Mouse (Mus musculus): Measurements from ENCODE around the gene Ly75.

Gene Ly75

DNA sequence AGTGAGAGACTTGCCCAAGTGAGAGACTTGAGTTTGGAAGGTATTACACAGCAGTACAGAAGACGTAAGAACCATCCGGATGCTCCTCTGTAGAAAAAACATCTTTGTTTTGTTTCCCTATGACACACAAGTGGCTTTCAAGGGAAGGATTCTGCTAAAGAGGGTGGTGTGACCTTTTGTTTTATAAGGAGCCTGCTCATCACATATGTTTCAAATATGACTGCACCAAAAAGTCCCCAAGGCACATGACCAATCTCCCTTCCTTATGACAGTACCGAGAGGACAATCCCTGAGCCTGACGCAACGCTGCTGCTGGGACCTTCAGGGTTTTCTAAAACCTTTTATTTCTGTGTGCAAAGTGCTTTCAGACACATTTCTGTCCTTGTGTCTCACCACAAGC, 12.9 kb downstream of the Ly75 start:
- no peak for DNase-seq

DNA sequence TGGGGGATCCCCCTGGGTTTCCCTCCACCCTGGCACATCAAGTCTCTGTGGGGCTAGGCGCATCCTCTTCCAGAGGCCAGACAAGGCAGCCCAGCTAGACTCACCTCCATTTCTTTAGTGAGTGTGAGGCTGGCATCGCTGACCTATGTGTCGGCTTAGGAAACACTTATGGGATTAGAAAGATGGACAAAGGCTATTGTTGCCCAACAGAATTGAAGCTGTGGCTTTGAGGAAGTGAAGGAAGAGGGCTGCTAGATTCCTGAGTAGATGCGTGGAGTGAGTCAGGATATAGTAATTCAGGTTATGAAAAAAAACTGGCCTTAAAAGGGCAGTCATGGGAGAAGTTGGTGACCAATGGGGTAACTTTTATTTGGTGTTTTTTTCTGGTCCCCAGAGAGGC, 13.6 kb downstream of the Ly75 start:
- DNase-seq, result no peak

GRCm38 (mm10) chr2:60367871-60368270, 15.2 kb downstream of the Ly75 start:
- DNase-seq, result no peak

DNA sequence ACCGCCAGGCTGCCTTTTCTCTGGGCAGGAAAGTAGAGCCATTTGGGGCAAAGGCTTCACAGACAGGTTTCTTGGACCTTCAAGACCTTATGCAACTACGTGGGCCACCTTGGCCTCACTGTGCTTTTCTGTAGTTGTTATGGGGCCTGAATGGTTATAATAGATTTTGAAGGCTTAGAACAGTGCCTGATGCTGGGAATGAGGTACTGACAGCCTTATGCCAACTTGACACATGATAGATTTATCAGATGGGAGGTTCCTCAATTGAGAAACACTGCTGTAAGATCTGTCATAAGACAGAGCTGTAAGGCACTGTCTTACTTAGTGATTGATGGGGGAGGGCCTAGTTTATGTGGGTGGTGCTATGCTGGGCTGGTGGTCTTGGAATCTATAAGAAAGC, 15.9 kb downstream of the Ly75 start:
- DNase-seq, result no peak

- DNase-seq, result no peak
Observed at GRCm38 (mm10) chr2:60365820-60366610, 17.1 kb downstream of the Ly75 start.

DNA sequence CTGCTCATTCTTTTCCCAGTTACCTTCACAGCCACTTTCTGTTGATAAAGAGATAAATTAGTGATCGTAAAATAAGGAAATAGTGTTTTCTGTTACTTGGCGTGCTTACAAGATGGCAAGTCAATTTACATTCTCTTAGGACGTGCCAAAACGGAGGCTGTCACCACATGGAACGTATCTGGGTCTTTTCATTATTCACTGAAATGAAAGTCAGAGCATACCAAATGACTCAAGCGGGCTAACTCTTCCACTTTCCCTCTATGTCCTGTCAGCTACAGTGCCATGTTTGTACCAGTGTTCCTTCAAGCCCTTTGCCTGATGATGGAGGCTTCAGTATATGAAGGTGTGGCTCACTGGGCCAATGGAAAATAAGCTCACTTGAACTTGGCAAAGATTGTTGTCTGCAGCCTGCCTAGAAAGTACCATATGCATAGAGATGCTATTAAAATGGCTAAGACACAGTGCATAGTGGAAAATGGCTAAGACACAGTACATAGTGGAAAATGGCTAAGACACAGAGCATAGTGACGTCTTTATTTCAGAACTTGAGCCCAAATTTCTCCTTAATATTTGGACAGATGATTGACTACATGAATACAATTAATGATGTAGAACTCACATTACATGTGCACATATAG, 17.8 kb downstream of the Ly75 start:
- DNase-seq, result no peak

DNA sequence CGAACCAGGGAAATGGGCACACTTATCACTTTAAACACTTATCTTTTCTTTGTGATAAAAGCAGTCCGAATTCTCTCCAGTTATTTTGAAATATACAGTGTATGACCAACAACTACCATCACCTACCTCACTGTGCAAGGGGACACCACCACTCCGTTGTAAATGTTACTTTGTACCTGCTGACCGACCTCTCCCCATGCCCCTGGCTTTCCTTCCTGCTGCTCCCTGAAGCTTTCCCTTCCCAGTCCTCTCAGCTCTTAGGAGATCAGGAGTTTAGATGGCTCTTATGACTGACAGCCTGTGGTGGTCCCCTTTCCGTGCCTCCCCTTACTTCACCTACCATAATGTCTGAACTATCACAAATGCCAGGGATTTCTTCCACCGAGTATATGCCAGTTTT, 21.0 kb downstream of the Ly75 start:
- no peak for DNase-seq

- no peak for DNase-seq
Observed at GRCm38 (mm10) chr2:60359796-60360195, 23.3 kb downstream of the Ly75 start.

GRCm38 (mm10) chr2:60355388-60355683, 27.8 kb downstream of the Ly75 start:
- no peak for DNase-seq

GRCm38 (mm10) chr2:60354541-60355387, 28.3 kb downstream of the Ly75 start:
- no peak for DNase-seq

- DNase-seq, result no peak
Observed at GRCm38 (mm10) chr2:60352296-60352695, 30.8 kb downstream of the Ly75 start.

DNA sequence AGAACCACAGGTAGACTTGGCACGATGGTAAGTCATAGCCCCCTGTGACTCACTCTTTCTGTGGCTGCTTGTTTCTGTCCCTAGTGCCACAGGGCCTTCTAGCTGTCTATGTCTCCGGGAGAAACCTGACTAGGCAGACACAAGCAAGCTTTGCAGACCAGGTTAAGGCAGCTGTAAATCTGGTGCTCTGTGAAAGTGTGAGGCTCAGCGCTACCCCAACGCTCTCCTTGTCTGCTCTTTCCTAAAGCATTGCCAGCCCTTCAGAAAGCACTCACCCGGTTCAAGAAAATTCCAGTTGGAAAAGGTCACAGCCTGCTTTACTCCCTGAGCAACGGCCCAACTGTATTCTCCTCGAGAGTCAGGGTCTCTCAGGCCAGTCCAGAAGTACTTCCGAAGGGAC, 31.3 kb downstream of the Ly75 start:
- DNase-seq, result no peak

DNA sequence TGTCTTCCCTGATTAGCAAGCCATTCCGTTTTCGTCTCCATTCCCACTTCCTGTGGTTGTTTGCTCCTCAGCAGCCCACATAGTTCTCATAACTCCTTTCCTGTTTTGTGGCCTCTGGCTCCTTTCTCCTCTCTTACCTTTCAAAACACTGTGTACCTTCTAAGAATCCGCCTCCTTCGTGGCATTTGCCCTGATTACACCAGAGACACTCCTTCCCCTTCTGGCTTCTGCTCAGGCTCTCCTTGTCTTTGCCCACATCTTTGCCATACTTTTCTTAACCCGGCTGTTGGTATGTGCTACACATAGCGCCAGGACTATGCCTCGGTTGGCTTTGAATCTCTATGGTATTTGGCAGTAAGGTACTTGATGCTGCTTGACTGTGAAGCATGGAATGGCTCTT, 35.2 kb downstream of the Ly75 start:
- DNase-seq, result no peak

- no peak for DNase-seq
Observed at GRCm38 (mm10) chr2:60346531-60346930, 36.6 kb downstream of the Ly75 start.

GRCm38 (mm10) chr2:60345717-60346116, 37.4 kb downstream of the Ly75 start:
- DNase-seq, result no peak

GRCm38 (mm10) chr2:60343607-60344289, 39.4 kb downstream of the Ly75 start:
- no peak for DNase-seq

GRCm38 (mm10) chr2:60342107-60342880, 40.8 kb downstream of the Ly75 start:
- DNase-seq, result no peak

- DNase-seq, result no peak
Observed at GRCm38 (mm10) chr2:60337937-60338336, 45.2 kb downstream of the Ly75 start.

DNA sequence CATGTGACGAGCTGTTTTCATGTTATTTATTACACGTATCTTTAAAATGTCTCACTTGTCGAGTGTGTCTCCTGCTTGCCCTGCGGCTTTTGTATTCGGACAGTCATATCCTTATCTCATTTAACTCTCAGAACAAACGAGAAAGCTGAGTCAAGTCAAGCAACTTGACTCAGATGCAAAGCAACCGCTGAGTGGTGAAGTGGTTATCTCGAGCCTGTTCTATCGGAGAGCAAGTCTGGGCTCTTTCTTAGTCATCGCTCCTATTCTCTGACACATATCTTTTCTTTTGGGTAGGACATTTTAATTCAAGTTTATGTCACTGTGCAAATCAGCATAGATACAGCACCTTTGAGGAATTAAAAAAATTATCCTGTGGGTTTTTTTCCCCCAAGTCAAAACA, 54.5 kb downstream of the Ly75 start:
- DNase-seq, result no peak

DNA sequence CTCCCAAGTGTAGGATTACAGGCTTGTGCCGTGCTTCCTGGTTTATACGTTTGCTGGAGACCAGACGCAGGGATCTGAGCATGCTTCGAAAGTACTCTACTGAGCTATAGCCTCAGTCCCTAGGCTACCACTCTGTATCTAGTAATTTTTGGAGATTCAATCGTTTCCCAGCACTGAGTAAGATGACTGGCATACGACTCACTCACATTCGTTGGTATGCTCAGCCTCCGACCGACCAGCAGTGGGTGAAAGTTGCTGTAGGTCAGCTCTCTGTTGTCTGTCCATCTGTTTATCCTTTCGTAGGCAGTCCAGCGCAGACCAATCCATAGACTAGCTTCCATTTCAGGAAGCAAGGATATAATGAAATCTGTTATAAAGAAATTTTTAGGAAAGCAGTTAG, 55.5 kb downstream of the Ly75 start:
- DNase-seq, result no peak

- no peak for DNase-seq
Observed at GRCm38 (mm10) chr2:60326948-60327347, 56.2 kb downstream of the Ly75 start.

DNA sequence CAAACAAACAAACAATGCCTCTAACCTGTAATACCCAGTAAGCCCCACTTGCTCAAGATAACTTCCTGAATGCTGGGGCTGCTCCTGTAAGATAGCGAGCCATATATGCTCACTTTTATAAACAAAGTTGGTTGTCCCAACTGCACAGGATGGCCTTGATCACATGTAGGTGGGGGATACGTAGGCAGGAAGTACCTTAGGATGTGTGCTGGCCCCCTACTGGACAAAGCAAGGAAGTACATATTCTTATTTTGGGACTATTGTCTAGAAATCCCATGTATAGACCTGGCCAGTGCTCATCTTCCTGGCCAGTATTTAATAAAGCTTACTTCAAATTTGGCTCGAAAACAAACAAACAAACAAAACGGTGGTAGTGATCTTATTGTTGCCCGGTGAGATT, 59.7 kb downstream of the Ly75 start:
- DNase-seq, result no peak
